Mouse (Mus musculus) lung, adult 2 months (tissue): ENCODE results near the gene Rbm18. TPM values are rescaled to one million over a fixed set of nuclear protein-coding genes. Genes with fewer than 3 reads are reported as not detected.
"Not testable (repeated sequence)": the region's sequence is repeated elsewhere in the genome, so short reads cannot be mapped to it uniquely, and the experiment has no call there.

ENCODE experiments used
- DNase-seq: peaks from one replicate; pipeline ENCODE4 v3.0.0; 2022
- H3K4me1 ChIP-seq: fragments of 200-500 bp; 2 replicates; pipeline ENCODE4 v1.6.1; 2011; ENCODE audit warnings: low read length; ENCODE audit not compliant: control insufficient read depth, insufficient read depth
- H3K4me3 ChIP-seq: fragments of 200-500 bp; replicated peaks from 2 replicates; pipeline ENCODE3; 2011; ENCODE audit warnings: low read depth, mild to moderate bottlenecking, control low read depth, low read length; ENCODE audit errors: extremely low read depth
- CTCF ChIP-seq: fragments of 200-500 bp; IDR thresholded peaks from 2 replicates; pipeline ENCODE4 v1.5.1; 2011; ENCODE audit warnings: mild to moderate bottlenecking, low read length, control low read depth; ENCODE audit not compliant: insufficient read depth
- POLR2A ChIP-seq: fragments of 200-500 bp; IDR thresholded peaks from 2 replicates; pipeline ENCODE4 v1.6.1; 2011; ENCODE audit warnings: low read depth, mild to moderate bottlenecking, control low read depth, low read length, borderline replicate concordance; ENCODE audit errors: extremely low read depth
- WGBS: fragments of 180-500 bp; shearing (Covaris S2); methylation state at CpG from one replicate; pipeline ENCODE4 v1.1.7; 2018; 5-methylcytosine and 5-hydroxymethylcytosine counted together
- polyA plus RNA-seq: library from polyadenylated mRNA; depleted of rRNA; stranded (reverse); fragments of >200 nt; gene quantifications from 2 replicates; pipeline ENCODE4 v1.2.3, GENCODE M21; 2012; rRNA removed

Gene Rbm18
- polyA plus RNA-seq, result 10.6 and 14.5 TPM in 2 replicates

DNA sequence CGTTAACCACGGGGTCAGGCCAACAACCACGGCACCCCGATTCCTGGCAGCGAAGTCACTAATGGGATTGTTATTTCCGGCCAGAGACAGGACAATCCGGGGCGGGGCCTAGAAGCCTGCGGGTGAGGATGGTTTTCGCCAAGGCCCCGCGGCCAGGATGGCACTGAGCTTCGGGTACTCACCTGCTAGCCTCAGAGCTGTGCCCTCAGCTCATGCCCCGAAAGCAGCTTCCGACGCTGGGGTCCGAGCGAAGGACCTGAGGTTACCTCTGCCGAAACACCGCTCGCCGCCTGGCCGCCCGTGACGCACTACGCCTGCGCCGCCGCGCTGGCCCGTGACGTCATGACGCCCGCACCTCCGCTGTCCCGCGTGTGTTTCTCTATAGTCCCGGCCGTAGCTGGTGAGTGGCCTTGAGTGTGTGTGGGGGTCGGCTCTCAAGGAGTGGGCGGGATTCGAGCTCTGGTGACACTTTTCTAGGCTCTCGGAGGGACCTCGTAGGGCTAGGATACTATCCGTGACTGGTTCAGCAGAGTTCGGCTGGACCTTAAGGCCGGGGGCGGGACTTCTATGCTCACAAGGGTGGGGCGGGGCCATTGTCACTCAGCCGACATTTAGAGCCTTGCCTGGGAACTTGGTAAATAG is at the start of gene Rbm18, which contains the start of gene Mrrf:
Gene Rbm18, minus strand, starts transcription at position 474 of the 642 bp plus-strand sequence.
Gene Mrrf, plus strand, starts transcription at position 90 of the 642 bp plus-strand sequence.
- under 1% methylated on average over 50 of the region's 50 CpGs for WGBS
- TF ChIP-seq POLR2A, result peak; percentile 79; the same call in 1 of the 2 replicates
- no peak for TF ChIP-seq CTCF
- Histone ChIP-seq H3K4me3 (peak within 1 kb of the TSS; percentile 86), H3K4me1 (peaks cover 9% of the 10 kb centered on the region; the same call in 1 of the 2 replicates)
- peak; percentile 98 for DNase-seq

- no peak for TF ChIP-seq CTCF
- no peak for TF ChIP-seq POLR2A
- no peak for DNase-seq
- H3K4me3 ChIP-seq, result no peak overlapping the region
- H3K4me1 ChIP-seq, result no peaks in the 10 kb centered on the region
- 69% methylated on average over 6 of the region's 6 CpGs for WGBS
Observed at GRCm38 (mm10) chr2:36184876-36185275, 48.3 kb upstream of the Rbm18 start.

GRCm38 (mm10) chr2:36184192-36184591 is 47.6 kb upstream of the Rbm18 start:
- 93% methylated on average over 2 of the region's 2 CpGs for WGBS
- TF ChIP-seq CTCF (no peak), POLR2A (no peak)
- DNase-seq, result no peak
- no peak overlapping the region for H3K4me3 ChIP-seq
- no peaks in the 10 kb centered on the region for H3K4me1 ChIP-seq

DNA sequence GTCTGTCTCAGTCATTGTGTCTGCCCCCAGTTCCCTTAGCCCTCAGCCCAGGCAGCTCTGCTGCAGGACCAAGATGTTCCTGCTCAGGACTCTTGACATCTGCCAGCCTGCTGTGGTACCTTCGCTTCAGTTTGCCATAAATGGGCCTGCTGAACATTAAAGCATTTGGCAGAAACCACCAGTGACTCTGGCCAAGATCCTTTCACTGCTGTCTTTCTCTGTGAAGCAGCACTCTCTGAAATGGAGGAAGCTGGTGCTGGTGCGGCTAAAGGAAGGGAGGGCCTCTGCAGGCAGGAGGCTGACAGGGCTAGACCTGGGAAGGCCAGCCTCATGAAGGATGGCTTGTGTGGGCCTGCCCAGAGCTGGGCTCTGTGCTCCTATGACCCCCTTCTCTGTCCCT is 46.7 kb upstream of the Rbm18 start:
- no peak for DNase-seq

DNA sequence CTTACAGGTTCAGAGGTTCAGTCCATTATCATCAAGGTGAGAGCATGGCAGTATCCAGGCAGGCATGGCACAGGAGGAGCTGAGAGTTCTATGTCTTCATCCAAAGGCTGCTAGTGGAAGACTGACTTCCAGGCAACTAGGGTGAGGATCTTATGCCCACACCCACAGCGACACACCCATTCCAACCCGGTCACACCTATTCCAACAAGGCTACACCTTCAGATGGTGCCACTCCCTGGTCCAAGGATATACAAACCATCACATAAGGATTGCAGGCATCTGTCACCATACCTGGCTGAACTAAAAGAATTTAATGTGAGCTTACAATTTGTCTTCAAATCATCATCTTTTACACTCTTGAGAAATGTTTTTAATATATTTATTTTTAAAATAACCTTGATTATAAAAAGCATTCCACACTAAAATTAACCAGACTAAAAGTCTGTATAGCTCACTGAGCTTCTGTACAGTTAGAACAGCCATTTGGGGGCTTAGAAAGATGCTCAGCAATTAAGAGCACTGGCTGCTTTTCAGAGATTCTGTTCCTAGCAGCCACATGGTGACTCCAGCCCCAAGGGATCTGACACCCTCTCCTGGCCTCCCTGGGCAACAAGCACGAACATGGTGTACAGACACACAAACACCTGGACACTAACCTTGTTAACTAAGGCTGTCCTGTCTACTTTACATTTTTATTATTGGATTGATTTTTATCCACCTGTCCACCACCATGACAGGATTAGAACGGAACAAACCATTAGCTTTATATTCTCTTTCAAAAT is 45.2 kb upstream of the Rbm18 start:
- not testable (repeated sequence) for H3K4me1 ChIP-seq, H3K4me3 ChIP-seq, DNase-seq
- 88% methylated on average over 4 of the region's 4 CpGs for WGBS

More for the DNA sequence above, 46.7 kb upstream of the Rbm18 start:
- Histone ChIP-seq H3K4me1 (no peaks in the 10 kb centered on the region), H3K4me3 (no peak overlapping the region)
- 66% methylated on average over 2 of the region's 2 CpGs for WGBS
- TF ChIP-seq CTCF (no peak), POLR2A (no peak)

DNA sequence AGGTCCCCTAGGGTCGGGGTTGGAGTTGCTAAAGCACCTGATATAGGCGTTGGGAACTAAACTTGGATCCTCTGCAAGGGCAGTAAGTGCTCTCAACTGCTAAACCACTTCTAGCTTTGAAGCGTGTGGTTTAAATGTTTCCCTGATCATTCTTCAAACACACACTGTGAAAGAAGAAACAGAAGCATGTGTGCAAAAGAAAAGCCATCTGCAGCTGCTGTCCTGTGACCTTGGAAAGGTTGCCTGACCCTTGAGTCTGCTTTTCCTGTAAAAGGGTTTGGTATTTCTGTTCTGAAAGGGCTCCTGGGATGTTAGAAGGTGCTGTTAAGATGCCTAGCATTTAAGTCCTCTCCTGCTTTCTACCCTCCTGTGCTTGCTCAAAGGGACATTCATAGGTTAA is 42.9 kb upstream of the Rbm18 start:
- DNase-seq, result no peak
- no peak for TF ChIP-seq CTCF
- TF ChIP-seq POLR2A, result no peak
- H3K4me1 ChIP-seq, result no peaks in the 10 kb centered on the region
- 63% methylated on average over 3 of the region's 3 CpGs for WGBS
- H3K4me3 ChIP-seq, result no peak overlapping the region

DNA sequence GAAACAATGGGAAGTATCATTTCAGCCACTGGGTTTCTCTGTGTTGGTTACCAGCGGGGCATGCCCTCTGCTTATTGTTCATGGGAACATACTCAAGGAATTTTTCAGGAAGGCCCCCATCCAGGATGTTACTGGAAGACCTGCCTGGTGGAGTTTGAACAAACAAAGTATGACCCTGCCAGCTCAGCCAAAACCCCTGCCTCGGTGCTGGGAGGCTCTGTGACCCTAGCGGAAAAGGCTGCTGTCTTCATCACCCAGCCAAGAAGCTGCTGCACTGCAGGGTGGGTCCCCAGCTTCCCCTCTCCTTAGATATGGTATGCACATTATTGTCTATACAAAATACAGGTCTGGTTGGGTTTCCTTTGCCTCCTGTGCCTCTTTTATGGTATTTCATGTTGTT is 36.0 kb upstream of the Rbm18 start:
- no peak for DNase-seq
- H3K4me1 ChIP-seq, result peaks cover 5% of the 10 kb centered on the region
- H3K4me3 ChIP-seq, result no peak overlapping the region
- 50% methylated on average over 3 of the region's 3 CpGs for WGBS
- TF ChIP-seq POLR2A (no peak), CTCF (no peak)

DNA sequence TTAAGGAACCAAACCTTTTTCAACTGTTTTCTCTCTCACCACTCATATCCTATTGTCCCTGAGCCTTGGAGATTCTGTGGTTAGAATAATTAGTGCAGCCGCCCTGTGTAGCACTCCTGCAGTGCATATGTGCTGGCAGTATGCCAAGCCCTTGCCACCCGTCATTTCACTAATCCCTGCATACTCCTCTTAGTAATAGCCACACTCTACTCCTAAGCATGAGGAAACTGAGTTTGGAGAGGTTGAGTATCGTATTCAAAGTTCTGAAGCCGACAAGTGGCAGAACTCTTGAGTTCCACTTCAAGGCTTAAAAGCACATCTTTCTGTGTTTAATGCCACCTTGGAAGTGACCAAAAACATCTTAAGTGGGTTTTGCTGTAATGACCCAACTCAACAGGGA is 35.6 kb upstream of the Rbm18 start:
- H3K4me1 ChIP-seq, result peaks cover 5% of the 10 kb centered on the region
- no peak overlapping the region for H3K4me3 ChIP-seq
- no peak for TF ChIP-seq POLR2A
- no peak for TF ChIP-seq CTCF
- 56% methylated on average over 4 of the region's 4 CpGs for WGBS
- peak; percentile 17 for DNase-seq

GRCm38 (mm10) chr2:36169176-36169575 is 32.6 kb upstream of the Rbm18 start:
- H3K4me3 ChIP-seq, result no peak overlapping the region
- TF ChIP-seq POLR2A, result no peak
- TF ChIP-seq CTCF, result no peak
- no peak for DNase-seq
- H3K4me1 ChIP-seq, result peaks cover 5% of the 10 kb centered on the region
- WGBS, result 48% methylated on average over 4 of the region's 4 CpGs
